Mouse (Mus musculus): ENCODE measurements around the gene Fam84a. TPM values are rescaled to one million over a fixed set of nuclear protein-coding genes. Genes with fewer than 3 reads are reported as not detected.
A peak's percentile ranks its signal among the peaks of the same experiment; 100 is the strongest.

Gene Fam84a
- polyA plus RNA-seq, 1 experiment = 0.62 TPM

DNA sequence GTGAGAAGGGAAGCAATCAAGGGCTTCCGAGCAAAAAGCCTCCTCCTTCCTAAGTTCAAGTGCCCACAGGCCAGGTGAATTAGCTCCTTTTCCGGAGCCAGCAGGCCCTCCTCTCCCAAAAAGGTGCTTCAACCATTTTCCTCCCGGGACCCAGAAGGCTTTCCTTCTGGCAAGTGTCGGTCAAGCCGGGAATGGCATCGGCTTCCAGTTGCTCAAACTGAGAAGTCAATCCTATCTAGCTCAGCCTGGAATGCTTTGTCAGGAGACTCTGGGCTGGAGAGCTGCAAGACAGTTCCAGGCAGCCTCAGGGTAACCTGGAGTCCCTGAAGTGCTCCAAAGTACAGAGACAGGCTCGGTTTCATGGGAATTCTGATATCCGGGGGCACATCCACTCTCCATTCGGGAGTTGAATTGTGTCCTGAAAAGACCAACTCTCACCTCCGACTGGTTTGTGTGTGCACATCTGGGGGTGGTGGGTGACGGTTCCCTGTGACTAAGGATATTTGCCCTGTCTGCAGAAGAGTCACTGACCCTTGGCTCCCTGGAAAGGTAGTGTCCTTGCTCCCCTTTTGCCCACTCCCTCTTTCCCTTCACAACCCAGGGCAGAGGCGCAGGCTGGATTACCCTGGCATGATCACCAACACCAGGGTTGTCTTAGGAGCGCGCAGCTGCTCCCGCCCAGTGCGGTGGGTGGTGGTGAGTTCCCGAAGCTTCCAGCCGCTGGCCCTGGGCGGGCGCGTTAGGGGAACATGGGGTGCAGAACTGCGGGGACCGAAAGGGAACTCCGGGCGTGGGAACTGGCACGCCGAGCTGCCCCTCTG, 2.6 kb downstream of the Fam84a start:
- H3K4me3 ChIP-seq = no peak overlapping the region
- no peaks in the 10 kb centered on the region for H3K79me2 ChIP-seq (ENCODE audit: control insufficient read depth, insufficient read depth)
- no peaks in the 10 kb centered on the region for H3K27me3 ChIP-seq (ENCODE audit: control insufficient read depth, insufficient read depth, insufficient read length)
- TF ChIP-seq MAX (IDR thresholded peaks at IDR 0.05; ENCODE audit: low read depth) (no peak), MYOD1 (IDR thresholded peaks at IDR 0.05; ENCODE audit: control insufficient read depth in 1 of 3, insufficient read length in 2 of 3, low read depth in 2 of 3) (no peak), TCF3 (IDR thresholded peaks at IDR 0.05; ENCODE audit: insufficient read length, low read depth) (no peak), TCF12 (IDR thresholded peaks at IDR 0.05; ENCODE audit: insufficient read depth, poor library complexity, severe bottlenecking) (no peak)
- no peaks in the 10 kb centered on the region for H3K36me3 ChIP-seq (ENCODE audit: control insufficient read depth, insufficient read depth)
- H3ac ChIP-seq (ENCODE audit: control insufficient read depth, insufficient read length) = no peak overlapping the region
- no peak overlapping the region for H3K4me2 ChIP-seq (ENCODE audit: low read depth)

DNA sequence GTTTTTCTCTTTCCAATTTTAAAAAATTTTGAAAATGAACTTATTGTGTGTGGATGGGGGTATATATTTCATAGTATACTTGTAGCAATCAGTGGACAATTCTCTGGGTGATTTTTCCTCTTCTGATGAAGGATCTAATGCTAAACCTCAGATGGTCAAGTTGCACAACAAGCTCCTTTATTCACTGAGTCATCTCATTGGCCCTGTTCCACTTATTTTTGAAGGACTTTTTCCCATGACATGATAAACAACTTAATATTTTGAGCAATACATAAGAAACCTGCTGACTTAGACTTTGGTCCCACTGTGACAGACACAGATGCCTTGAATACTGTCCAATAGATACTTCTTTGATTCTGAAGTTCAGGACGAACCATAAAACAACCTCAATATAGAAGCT, 14.8 kb downstream of the Fam84a start:
- Histone ChIP-seq H3K4me2 (ENCODE audit: low read depth) (no peak overlapping the region), H3ac (ENCODE audit: control insufficient read depth, insufficient read length) (no peak overlapping the region)

DNA sequence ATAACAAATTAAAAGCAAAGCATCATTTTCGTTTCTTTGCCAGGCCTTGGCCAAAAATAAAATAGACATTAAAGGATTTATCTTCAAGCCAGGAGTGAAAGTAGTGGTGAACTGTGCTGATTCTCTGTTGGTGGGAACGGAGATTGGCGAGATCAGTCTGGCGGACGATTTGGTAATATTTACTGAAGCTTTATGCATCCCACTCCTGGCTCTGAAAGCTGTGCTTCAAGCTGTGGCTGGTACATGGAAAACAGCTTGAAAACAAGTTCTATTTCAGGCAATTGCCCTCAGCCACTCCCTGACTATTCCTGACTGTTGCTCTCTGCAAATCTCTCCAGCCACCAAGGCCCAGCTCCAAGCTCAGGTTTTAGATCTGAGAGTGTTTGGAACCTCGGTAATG, 37.1 kb downstream of the Fam84a start:
- Histone ChIP-seq H3K27me3 (ENCODE audit: control insufficient read depth, insufficient read depth, insufficient read length) (no peaks in the 10 kb centered on the region), H3ac (ENCODE audit: control insufficient read depth, insufficient read length) (no peak overlapping the region), H3K36me3 (ENCODE audit: control insufficient read depth, insufficient read depth) (no peaks in the 10 kb centered on the region), H3K4me3 (no peak overlapping the region), H3K4me2 (ENCODE audit: low read depth) (no peak overlapping the region), H3K79me2 (ENCODE audit: control insufficient read depth, insufficient read depth) (no peaks in the 10 kb centered on the region)
- TF ChIP-seq POLR2A (IDR thresholded peaks at IDR 0.05; ENCODE audit: insufficient read length, low read depth) (no peak), SRF (IDR thresholded peaks at IDR 0.05; ENCODE audit: control insufficient read depth, insufficient read length, low read depth) (no peak), REST (IDR thresholded peaks at IDR 0.05; ENCODE audit: insufficient read depth, insufficient read length) (no peak), CEBPB (IDR thresholded peaks at IDR 0.05; ENCODE audit: insufficient read depth, poor library complexity, severe bottlenecking) (no peak), MYOG (IDR thresholded peaks at IDR 0.05; ENCODE audit: control insufficient read depth in 1 of 3, insufficient read depth in 1 of 3, insufficient read length in 2 of 3, low read depth in 2 of 3) (no peak), E2F4 (IDR thresholded peaks at IDR 0.05; ENCODE audit: insufficient read depth) (no peak), POLR2AphosphoS2 (IDR thresholded peaks at IDR 0.05; ENCODE audit: insufficient read length, low read depth) (no peak), MAX (IDR thresholded peaks at IDR 0.05; ENCODE audit: low read depth) (no peak), TCF3 (IDR thresholded peaks at IDR 0.05; ENCODE audit: insufficient read length, low read depth) (no peak), USF1 (IDR thresholded peaks at IDR 0.05; ENCODE audit: low read depth) (no peak), TCF12 (IDR thresholded peaks at IDR 0.05; ENCODE audit: insufficient read depth, poor library complexity, severe bottlenecking) (no peak), MYOD1 (IDR thresholded peaks at IDR 0.05; ENCODE audit: control insufficient read depth in 1 of 3, insufficient read length in 2 of 3, low read depth in 2 of 3) (no peak)

More for the DNA sequence above, 14.8 kb downstream of the Fam84a start:
- TF ChIP-seq MYOG (IDR thresholded peaks at IDR 0.05; ENCODE audit: control insufficient read depth in 1 of 3, insufficient read depth in 1 of 3, insufficient read length in 2 of 3, low read depth in 2 of 3) (no peak), CEBPB (IDR thresholded peaks at IDR 0.05; ENCODE audit: insufficient read depth, poor library complexity, severe bottlenecking) (peak; percentile 71; the same call in 1 of the 2 replicates)
- Histone ChIP-seq H3K79me2 (ENCODE audit: control insufficient read depth, insufficient read depth) (no peaks in the 10 kb centered on the region), H3K36me3 (ENCODE audit: control insufficient read depth, insufficient read depth) (no peaks in the 10 kb centered on the region), H3K27me3 (ENCODE audit: control insufficient read depth, insufficient read depth, insufficient read length) (no peaks in the 10 kb centered on the region), H3K4me3 (no peak overlapping the region)

DNA sequence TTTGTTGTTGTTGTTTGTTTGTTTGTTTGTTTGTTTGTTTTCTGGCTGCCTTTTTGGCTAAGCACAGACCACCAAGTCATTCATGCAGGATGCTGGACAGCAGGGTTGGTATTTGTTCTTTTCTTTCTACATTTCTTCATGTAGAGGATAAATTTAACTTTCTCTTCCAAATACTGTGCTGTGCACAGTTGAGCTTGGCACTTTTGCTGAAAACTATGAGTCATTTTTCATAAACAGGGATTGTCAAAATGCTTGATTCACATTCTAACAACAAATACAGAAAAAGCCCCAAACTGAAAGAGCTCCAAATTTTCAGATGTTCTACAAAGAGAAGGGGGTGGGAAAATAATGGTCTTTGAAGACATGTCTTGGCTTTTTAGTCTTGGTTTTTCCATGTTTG, 54.9 kb downstream of the Fam84a start:
- H3K4me2 ChIP-seq (ENCODE audit: low read depth) = no peak overlapping the region
- no peaks in the 10 kb centered on the region for H3K36me3 ChIP-seq (ENCODE audit: control insufficient read depth, insufficient read depth)

More for the DNA sequence above, 54.9 kb downstream of the Fam84a start:
- H3K27me3 ChIP-seq (ENCODE audit: control insufficient read depth, insufficient read depth, insufficient read length) = no peaks in the 10 kb centered on the region
- no peaks in the 10 kb centered on the region for H3K79me2 ChIP-seq (ENCODE audit: control insufficient read depth, insufficient read depth)
- TF ChIP-seq POLR2AphosphoS2 (IDR thresholded peaks at IDR 0.05; ENCODE audit: insufficient read length, low read depth) = no peak
- no peak for TF ChIP-seq CEBPB (IDR thresholded peaks at IDR 0.05; ENCODE audit: insufficient read depth, poor library complexity, severe bottlenecking)
- TF ChIP-seq USF1 (IDR thresholded peaks at IDR 0.05; ENCODE audit: low read depth) = no peak
- no peak for TF ChIP-seq MAX (IDR thresholded peaks at IDR 0.05; ENCODE audit: low read depth)
- H3K4me3 ChIP-seq = no peak overlapping the region
- no peak overlapping the region for H3ac ChIP-seq (ENCODE audit: control insufficient read depth, insufficient read length)
